Mouse (Mus musculus): ENCODE results near the gene Kif3c.

The Kif3c gene

GRCm38 (mm10) chr12:3425375-3426341, 60.7 kb downstream of the Kif3c start:
- DNase-seq (ENCODE audit: low read depth), result peak; percentile 78

- DNase-seq (ENCODE audit: low read depth), result peak; percentile 100
These were observed 61.6 kb downstream of the Kif3c start, which contains the start of gene Asxl2 for GRCm38 (mm10) chr12:3426530-3427034. Gene Asxl2 (plus strand): TSS chr12:3426857.

GRCm38 (mm10) chr12:3427067-3427889, 62.3 kb downstream of the Kif3c start:
- DNase-seq (ENCODE audit: low read depth), result peak; percentile 75

- DNase-seq (ENCODE audit: low read depth), result no peak
These were observed 63.2 kb downstream of the Kif3c start for GRCm38 (mm10) chr12:3427891-3428775.

- no peak for DNase-seq (ENCODE audit: low read depth)
These were observed 64.9 kb downstream of the Kif3c start for GRCm38 (mm10) chr12:3429681-3430442.

GRCm38 (mm10) chr12:3430443-3430753, 65.5 kb downstream of the Kif3c start:
- no peak for DNase-seq (ENCODE audit: low read depth)

GRCm38 (mm10) chr12:3430985-3431384, 66.1 kb downstream of the Kif3c start:
- DNase-seq (ENCODE audit: low read depth), result no peak

GRCm38 (mm10) chr12:3433736-3434135, 68.8 kb downstream of the Kif3c start:
- no peak for DNase-seq (ENCODE audit: low read depth)

- no peak for DNase-seq (ENCODE audit: low read depth)
These were observed 71.5 kb downstream of the Kif3c start for GRCm38 (mm10) chr12:3436446-3436845.

- peak; percentile 19 for DNase-seq (ENCODE audit: low read depth)
These were observed 72.9 kb downstream of the Kif3c start for GRCm38 (mm10) chr12:3437815-3438214.

- peak; percentile 18 for DNase-seq (ENCODE audit: low read depth)
These were observed 76.0 kb downstream of the Kif3c start for GRCm38 (mm10) chr12:3440916-3441315.

GRCm38 (mm10) chr12:3441361-3441760, 76.4 kb downstream of the Kif3c start:
- DNase-seq (ENCODE audit: low read depth), result no peak

- no peak for DNase-seq (ENCODE audit: low read depth)
These were observed 88.6 kb downstream of the Kif3c start for GRCm38 (mm10) chr12:3453554-3453953.
